Mouse (Mus musculus) intestine, embryonic 14.5 days (tissue): Measurements from ENCODE around the gene Rcor3. TPM values are rescaled to one million over a fixed set of nuclear protein-coding genes. Genes with fewer than 3 reads are reported as not detected.

Experiments
- ATAC-seq: fragments of 200-750 bp; cut with Nextera tagmentation; replicated peaks from 2 replicates; pipeline ENCODE4 v1.8.0; 2017; ENCODE audit warnings: low read depth, moderate number of reproducible peaks, moderate TSS enrichment, moderate library complexity; ENCODE audit not compliant: low FRiP score, low TSS enrichment
- DNase-seq: peaks from one replicate; pipeline ENCODE4 v3.0.0-alpha.2; 2018; ENCODE audit warnings: low spot score
- H3K27ac ChIP-seq: fragments of 300-500 bp; sonication (generic); 2 replicates; pipeline ENCODE4 v1.5.1; 2014; ENCODE audit warnings: low read depth, mild to moderate bottlenecking, control low read depth
- H3K27me3 ChIP-seq: fragments of 300-500 bp; sonication (generic); replicated peaks from 2 replicates; pipeline ENCODE4 v1.6.1; 2014; ENCODE audit warnings: low read length, control low read depth; ENCODE audit not compliant: control insufficient read depth, insufficient read depth
- H3K36me3 ChIP-seq: fragments of 300-500 bp; sonication (generic); 2 replicates; pipeline ENCODE4 v1.6.1; 2014; ENCODE audit warnings: low read length, control low read depth; ENCODE audit not compliant: control insufficient read depth, insufficient read depth
- H3K4me1 ChIP-seq: fragments of 300-500 bp; sonication (generic); replicated peaks from 2 replicates; pipeline ENCODE4 v1.6.1; 2014; ENCODE audit warnings: low read length, control low read depth, mixed read lengths; ENCODE audit not compliant: control insufficient read depth, insufficient read depth
- H3K4me2 ChIP-seq: fragments of 300-500 bp; sonication (generic); 2 replicates; pipeline ENCODE4 v1.6.1; 2014; ENCODE audit warnings: low read length
- H3K4me3 ChIP-seq: fragments of 300-500 bp; sonication (generic); 2 replicates; pipeline ENCODE4 v1.5.1; 2014; ENCODE audit warnings: low read depth, low read length, control low read depth, mixed read lengths
- H3K9ac ChIP-seq: fragments of 300-500 bp; sonication (generic); 2 replicates; pipeline ENCODE4 v1.6.1; 2014; ENCODE audit warnings: mild to moderate bottlenecking, low read length
- H3K9me3 ChIP-seq: fragments of 300-500 bp; sonication (generic); 2 replicates; pipeline ENCODE4 v1.6.1; 2016; ENCODE audit warnings: low read length, control low read depth; ENCODE audit not compliant: control insufficient read depth
- WGBS: fragments of 180-500 bp; shearing (Covaris S2); extraction: QIAGEN DNeasy Blood & Tissue Kit; methylation state at CpG from one replicate; pipeline ENCODE4 v1.1.7; 2014; 5-methylcytosine and 5-hydroxymethylcytosine counted together
- polyA plus RNA-seq: library from polyadenylated mRNA; unstranded; fragments of >200 nt; fragmentation: Nextera tagmentation; extraction: Ambion mirVana; gene quantifications from 2 replicates; pipeline ENCODE4 v1.2.1, GENCODE M21; 2014

The Rcor3 gene
- polyA plus RNA-seq, 1 experiment from 2014 or later = 31.1 TPM

GRCm38 (mm10) chr1:192103176-192103575 is 34.7 kb downstream of the Rcor3 start:
- ATAC-seq = no peak
- no peak overlapping the region for H3K4me3 ChIP-seq

GRCm38 (mm10) chr1:192101359-192101758 is 36.5 kb downstream of the Rcor3 start:
- H3K4me2 ChIP-seq = no peak overlapping the region
- DNase-seq (no peak), ATAC-seq (no peak)
- 64% methylated on average over 8 of the region's 8 CpGs for WGBS
- no peaks in the 10 kb centered on the region for H3K4me1 ChIP-seq
- no peak overlapping the region for H3K4me3 ChIP-seq
- H3K27me3 ChIP-seq = no peaks in the 10 kb centered on the region
- no peaks in the 10 kb centered on the region for H3K9me3 ChIP-seq
- no peak overlapping the region for H3K27ac ChIP-seq
- no peak overlapping the region for H3K9ac ChIP-seq
- H3K36me3 ChIP-seq = peaks cover 44% of the 10 kb centered on the region

More at GRCm38 (mm10) chr1:192103176-192103575, 34.7 kb downstream of the Rcor3 start:
- WGBS = 80% methylated on average over 6 of the region's 6 CpGs
- Histone ChIP-seq H3K9me3 (no peaks in the 10 kb centered on the region), H3K27ac (no peak overlapping the region), H3K4me1 (no peaks in the 10 kb centered on the region), H3K4me2 (no peak overlapping the region), H3K36me3 (peaks cover 45% of the 10 kb centered on the region), H3K9ac (no peak overlapping the region), H3K27me3 (no peaks in the 10 kb centered on the region)
- no peak for DNase-seq

- H3K36me3 ChIP-seq = peaks cover 42% of the 10 kb centered on the region
- H3K9ac ChIP-seq = no peak overlapping the region
- ATAC-seq = no peak
- WGBS = 92% methylated on average over 11 of the region's 11 CpGs
- H3K4me2 ChIP-seq = no peak overlapping the region
- no peaks in the 10 kb centered on the region for H3K9me3 ChIP-seq
- no peak overlapping the region for H3K27ac ChIP-seq
- no peak overlapping the region for H3K4me3 ChIP-seq
- H3K27me3 ChIP-seq = no peaks in the 10 kb centered on the region
- H3K4me1 ChIP-seq = no peaks in the 10 kb centered on the region
- no peak for DNase-seq
These were observed 37.1 kb downstream of the Rcor3 start for GRCm38 (mm10) chr1:192100742-192101141.

- Histone ChIP-seq H3K36me3 (peaks cover 20% of the 10 kb centered on the region), H3K27me3 (no peaks in the 10 kb centered on the region), H3K27ac (no peak overlapping the region), H3K9ac (no peak overlapping the region), H3K9me3 (no peaks in the 10 kb centered on the region), H3K4me2 (no peak overlapping the region), H3K4me1 (peaks cover 11% of the 10 kb centered on the region), H3K4me3 (no peak overlapping the region)
- WGBS = 87% methylated on average over 5 of the region's 5 CpGs
- ATAC-seq = no peak
- DNase-seq = no peak
These were observed 42.2 kb downstream of the Rcor3 start for GRCm38 (mm10) chr1:192095626-192096025.

- WGBS = 55% methylated on average over 13 of the region's 13 CpGs
These were observed 43.3 kb downstream of the Rcor3 start for GRCm38 (mm10) chr1:192094451-192095170.

GRCm38 (mm10) chr1:192092879-192093660 is 44.8 kb downstream of the Rcor3 start:
- Histone ChIP-seq H3K27me3 (no peaks in the 10 kb centered on the region), H3K36me3 (peaks cover 3% of the 10 kb centered on the region), H3K4me3 (peak overlapping the region; percentile 72), H3K27ac (0 out of 2 replicates have a peak overlapping the region, but pooled peaks have one; percentile 87), H3K4me1 (peaks cover 21% of the 10 kb centered on the region), H3K9ac (peak overlapping the region; percentile 87), H3K4me2 (peak overlapping the region; percentile 94), H3K9me3 (no peaks in the 10 kb centered on the region)
- DNase-seq (peak; percentile 88), ATAC-seq (peak; percentile 82)
- WGBS = 31% methylated on average over 16 of the region's 16 CpGs

More at GRCm38 (mm10) chr1:192094451-192095170, 43.3 kb downstream of the Rcor3 start:
- DNase-seq (peak; percentile 79), ATAC-seq (no peak)
- Histone ChIP-seq H3K4me1 (peaks cover 17% of the 10 kb centered on the region), H3K9me3 (no peaks in the 10 kb centered on the region), H3K4me2 (no peak overlapping the region), H3K4me3 (no peak overlapping the region), H3K27ac (no peak overlapping the region), H3K36me3 (peaks cover 16% of the 10 kb centered on the region), H3K27me3 (no peaks in the 10 kb centered on the region), H3K9ac (no peak overlapping the region)

- no peaks in the 10 kb centered on the region for H3K27me3 ChIP-seq
- 2% methylated on average over 63 of the region's 63 CpGs for WGBS
- H3K9me3 ChIP-seq = no peaks in the 10 kb centered on the region
- H3K36me3 ChIP-seq = no peaks in the 10 kb centered on the region
- H3K4me2 ChIP-seq = peak within 1 kb of the TSS; percentile 94
- peak within 1 kb of the TSS; percentile 87 for H3K9ac ChIP-seq
- peak; percentile 97 for ATAC-seq
- peak within 1 kb of the TSS; percentile 87 for H3K27ac ChIP-seq
- DNase-seq = peak; percentile 98
- H3K4me3 ChIP-seq = peak within 1 kb of the TSS; percentile 72
- H3K4me1 ChIP-seq = peaks cover 21% of the 10 kb centered on the region
These were observed 45.8 kb downstream of the Rcor3 start, which contains the start of gene Traf5 for GRCm38 (mm10) chr1:192091806-192092772. Traf5 (minus strand) TSS chr1:192092559.
